Mouse (Mus musculus) heart, postnatal 0 days (tissue): ENCODE data around the gene C1rl. TPM values are rescaled to one million over a fixed set of nuclear protein-coding genes. Genes with fewer than 3 reads are reported as not detected.

Experiments used
- ATAC-seq: fragments of 200-750 bp; cut with Nextera tagmentation; 2 replicates; pipeline ENCODE4 v1.8.0; 2017; ENCODE audit warnings: low read depth, moderate number of reproducible peaks, moderate library complexity; ENCODE audit not compliant: insufficient read depth
- DNase-seq: peaks from one replicate; pipeline ENCODE4 v3.0.0-alpha.2; 2016; ENCODE audit warnings: low spot score
- H3K27ac ChIP-seq: fragments of 300-500 bp; sonication (generic); 2 replicates; pipeline ENCODE4 v1.5.1; 2014; ENCODE audit warnings: low read depth, mild to moderate bottlenecking
- H3K27me3 ChIP-seq: fragments of 300-500 bp; sonication (generic); 2 replicates; pipeline ENCODE4 v1.6.1; 2014; ENCODE audit warnings: low read length, mixed read lengths; ENCODE audit not compliant: control insufficient read depth, insufficient read depth
- H3K36me3 ChIP-seq: fragments of 300-500 bp; sonication (generic); replicated peaks from 2 replicates; pipeline ENCODE4 v1.6.1; 2014; ENCODE audit warnings: low read length, mixed read lengths; ENCODE audit not compliant: control insufficient read depth, insufficient read depth
- H3K4me1 ChIP-seq: fragments of 300-500 bp; sonication (generic); 2 replicates; pipeline ENCODE4 v1.6.1; 2014; ENCODE audit warnings: antibody characterized with exemption; ENCODE audit not compliant: control insufficient read depth, insufficient read depth
- H3K4me2 ChIP-seq: fragments of 300-500 bp; sonication (generic); 2 replicates; pipeline ENCODE4 v1.6.1; 2014; ENCODE audit warnings: low read depth, mild to moderate bottlenecking, low read length, moderate library complexity
- H3K4me3 ChIP-seq: fragments of 300-500 bp; sonication (generic); 2 replicates; pipeline ENCODE4 v1.5.1; 2014; ENCODE audit warnings: low read depth, low read length
- H3K9ac ChIP-seq: fragments of 300-500 bp; sonication (generic); replicated peaks from 2 replicates; pipeline ENCODE4 v1.6.1; 2014; ENCODE audit warnings: low read depth, low read length, mixed read lengths
- H3K9me3 ChIP-seq: fragments of 300-500 bp; sonication (generic); replicated peaks from 2 replicates; pipeline ENCODE4 v1.6.1; 2016; ENCODE audit warnings: low read length; ENCODE audit not compliant: control insufficient read depth
- CTCF ChIP-seq: IDR thresholded peaks from 2 replicates; pipeline ENCODE4 v1.5.1; 2016; ENCODE audit warnings: antibody characterized with exemption, control low read depth, low read depth
- EP300 ChIP-seq: IDR thresholded peaks from 2 replicates; pipeline ENCODE4 v1.6.1; 2016; ENCODE audit warnings: antibody characterized with exemption, low read depth
- WGBS: fragments of 180-500 bp; shearing (Covaris S2); extraction: QIAGEN DNeasy Blood & Tissue Kit; methylation state at CpG from one replicate; pipeline ENCODE4 v1.1.7; 2014; 5-methylcytosine and 5-hydroxymethylcytosine counted together
- polyA plus RNA-seq: library from polyadenylated mRNA; unstranded; fragments of >200 nt; fragmentation: Nextera tagmentation; extraction: Ambion mirVana; gene quantifications from 2 replicates; pipeline ENCODE4 v1.2.1, GENCODE M21; 2015
- total RNA-seq: library from RNA; depleted of rRNA; stranded (reverse); fragments of >200 nt; gene quantifications from 2 replicates; pipeline ENCODE4 v1.2.3, GENCODE M21; 2014; ENCODE audit warnings: low replicate concordance

Gene C1rl
- total and polyA plus RNA-seq, 2 experiments from 2014 or later: 0.46 to 0.48 TPM

DNA sequence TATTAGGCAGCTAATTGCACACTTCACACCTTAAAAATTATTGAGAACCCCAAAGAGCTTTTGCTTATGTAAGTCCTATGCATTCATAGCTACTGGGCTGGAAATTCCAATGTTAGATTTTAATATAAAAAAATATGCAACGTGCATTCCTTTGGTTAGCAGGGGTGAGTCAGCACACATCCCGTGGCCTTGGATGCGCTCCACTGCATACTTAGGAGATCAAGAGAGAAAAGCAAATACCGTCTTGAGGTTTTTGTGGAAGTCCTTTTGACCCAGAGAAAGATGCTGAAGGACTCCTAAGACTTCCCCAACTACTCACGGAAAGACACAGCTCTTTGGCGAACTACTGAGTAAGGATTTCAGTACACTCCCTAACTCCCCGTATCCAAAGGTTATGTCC lies 8.1 kb upstream of the C1rl start:
- no peak for DNase-seq
- H3K4me2 ChIP-seq: no peak overlapping the region
- H3K9ac ChIP-seq: no peak overlapping the region

DNA sequence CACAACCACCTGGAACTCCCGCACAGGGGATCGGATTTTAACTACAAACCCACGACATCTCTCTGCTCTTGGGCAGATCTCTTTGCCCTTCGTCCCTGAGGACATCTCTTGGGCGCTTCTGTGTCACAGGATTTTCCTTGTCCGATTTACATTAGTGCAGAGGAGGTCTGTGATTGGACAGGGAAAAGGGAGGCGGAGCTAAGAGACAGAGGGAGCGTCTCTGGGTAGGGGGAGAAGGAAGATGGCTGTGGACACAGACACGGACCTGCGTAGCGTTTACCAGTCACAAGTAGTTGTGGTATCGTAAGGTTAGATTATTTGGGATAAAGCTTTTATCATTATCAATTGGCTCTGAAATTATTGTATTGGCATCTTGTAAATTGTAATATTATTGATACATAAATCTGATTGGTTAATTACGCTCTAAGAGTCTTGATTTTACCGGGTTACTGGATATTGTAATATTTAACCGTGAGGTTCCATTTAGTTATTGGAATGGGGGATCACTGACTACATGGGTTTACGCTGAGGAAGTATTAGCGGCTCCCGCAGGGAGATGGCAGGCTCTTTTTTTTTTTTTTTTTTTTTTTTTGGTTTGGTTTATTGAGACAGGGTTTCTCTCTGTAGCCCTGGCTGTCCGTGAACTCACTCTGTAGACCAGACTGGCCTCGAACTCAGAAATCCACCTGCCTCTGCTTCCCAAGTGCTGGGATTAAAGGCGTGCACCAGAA lies 7.3 kb upstream of the C1rl start:
- WGBS: 30% methylated on average over 21 of the region's 21 CpGs
- H3K27ac ChIP-seq: no peak overlapping the region
- TF ChIP-seq CTCF (no peak), EP300 (no peak)
- ATAC-seq (no peak), DNase-seq (no peak)
- H3K9me3 ChIP-seq: no peaks in the 10 kb centered on the region
- H3K36me3 ChIP-seq: no peaks in the 10 kb centered on the region
- no peak overlapping the region for H3K9ac ChIP-seq
- 0 out of 2 replicates have a peak overlapping the region, but pooled peaks have one; percentile 3 for H3K4me2 ChIP-seq
- H3K4me3 ChIP-seq: no peak overlapping the region
- H3K27me3 ChIP-seq: no peaks in the 10 kb centered on the region
- H3K4me1 ChIP-seq: no peaks in the 10 kb centered on the region

More for the DNA sequence above, 8.1 kb upstream of the C1rl start:
- Histone ChIP-seq H3K27ac (no peak overlapping the region), H3K9me3 (no peaks in the 10 kb centered on the region), H3K4me1 (no peaks in the 10 kb centered on the region), H3K27me3 (no peaks in the 10 kb centered on the region), H3K4me3 (no peak overlapping the region), H3K36me3 (no peaks in the 10 kb centered on the region)
- TF ChIP-seq CTCF: no peak
- no peak for TF ChIP-seq EP300
- WGBS: 79% methylated on average over 7 of the region's 7 CpGs
- no peak for ATAC-seq

DNA sequence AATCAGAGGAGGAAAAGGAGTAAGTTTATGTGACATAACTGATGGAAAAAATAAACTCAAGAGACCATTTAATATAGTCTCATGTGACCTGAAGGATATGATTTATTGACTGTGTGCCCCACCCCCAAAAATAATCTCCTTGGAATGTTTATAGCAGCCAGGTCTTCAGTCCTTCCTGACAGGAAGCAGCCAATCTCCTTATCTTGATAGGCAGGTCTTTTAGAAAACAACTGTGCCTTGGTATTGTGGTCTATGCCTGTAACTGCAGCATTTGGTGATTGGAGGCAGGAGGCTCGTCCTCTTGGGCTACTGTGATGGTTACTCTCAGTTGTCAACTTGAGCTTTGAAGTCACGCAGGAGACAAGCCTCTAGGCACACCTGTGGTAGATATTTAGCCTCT lies 5.4 kb upstream of the C1rl start:
- H3K27ac ChIP-seq: no peak overlapping the region
- no peak overlapping the region for H3K4me2 ChIP-seq
- no peaks in the 10 kb centered on the region for H3K27me3 ChIP-seq
- H3K36me3 ChIP-seq: no peaks in the 10 kb centered on the region
- no peak overlapping the region for H3K9ac ChIP-seq
- no peaks in the 10 kb centered on the region for H3K9me3 ChIP-seq
- WGBS: 50% methylated on average over 2 of the region's 2 CpGs
- H3K4me3 ChIP-seq: no peak overlapping the region
- no peak for TF ChIP-seq CTCF
- TF ChIP-seq EP300: no peak
- DNase-seq (no peak), ATAC-seq (no peak)
- H3K4me1 ChIP-seq: no peaks in the 10 kb centered on the region

DNA sequence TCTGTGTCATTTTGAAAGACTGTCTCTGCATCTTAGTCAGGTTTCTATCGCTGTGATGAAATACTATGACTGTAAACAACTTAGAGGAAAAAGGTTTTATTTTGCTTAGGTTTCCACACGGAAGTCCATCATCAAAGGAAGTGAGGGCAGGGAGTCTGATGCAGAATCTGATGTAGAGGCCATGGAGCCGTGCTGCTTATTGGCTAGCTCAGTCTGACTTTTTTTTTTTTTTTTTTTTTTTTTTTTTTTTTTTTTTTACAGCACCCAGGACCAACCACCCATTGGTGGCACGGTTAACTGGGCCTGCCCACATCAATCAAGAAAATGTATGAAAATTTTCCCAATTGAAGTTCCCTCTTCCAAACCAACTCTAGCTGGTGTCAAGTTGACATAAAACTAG lies 4.0 kb upstream of the C1rl start:
- Histone ChIP-seq H3K9me3 (no peaks in the 10 kb centered on the region), H3K4me3 (no peak overlapping the region), H3K9ac (no peak overlapping the region), H3K27me3 (no peaks in the 10 kb centered on the region), H3K36me3 (no peaks in the 10 kb centered on the region), H3K4me2 (no peak overlapping the region), H3K27ac (no peak overlapping the region), H3K4me1 (no peaks in the 10 kb centered on the region)
- ATAC-seq: no peak
- no peak for DNase-seq
- no peak for TF ChIP-seq CTCF
- no peak for TF ChIP-seq EP300
- WGBS: 71% methylated on average over 4 of the region's 4 CpGs

DNA sequence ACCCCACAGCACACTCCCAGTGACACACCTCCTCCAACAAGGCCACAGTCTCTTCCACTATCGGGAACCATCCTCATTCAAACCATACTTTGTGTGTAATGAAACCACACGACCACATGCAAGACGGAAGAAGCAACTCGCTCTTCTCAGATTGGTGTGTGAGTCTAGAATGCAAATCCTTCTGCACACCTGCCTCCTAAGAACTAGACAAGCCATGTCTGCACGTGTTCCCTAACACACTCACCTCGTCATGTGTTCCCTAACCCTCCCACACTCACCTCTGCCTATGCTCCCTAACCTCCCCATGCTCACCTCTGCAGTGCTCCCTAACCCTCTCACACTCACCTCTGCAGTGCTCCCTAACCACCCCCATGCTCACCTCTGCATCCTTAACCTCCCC lies 1.5 kb upstream of the C1rl start:
- Histone ChIP-seq H3K36me3 (no peaks in the 10 kb centered on the region), H3K27ac (no peak overlapping the region), H3K27me3 (no peaks in the 10 kb centered on the region), H3K4me3 (no peak overlapping the region), H3K4me1 (no peaks in the 10 kb centered on the region), H3K9ac (no peak overlapping the region), H3K9me3 (no peaks in the 10 kb centered on the region), H3K4me2 (no peak overlapping the region)
- no peak for TF ChIP-seq CTCF
- no peak for TF ChIP-seq EP300
- no peak for ATAC-seq
- no peak for DNase-seq
- 66% methylated on average over 6 of the region's 6 CpGs for WGBS

DNA sequence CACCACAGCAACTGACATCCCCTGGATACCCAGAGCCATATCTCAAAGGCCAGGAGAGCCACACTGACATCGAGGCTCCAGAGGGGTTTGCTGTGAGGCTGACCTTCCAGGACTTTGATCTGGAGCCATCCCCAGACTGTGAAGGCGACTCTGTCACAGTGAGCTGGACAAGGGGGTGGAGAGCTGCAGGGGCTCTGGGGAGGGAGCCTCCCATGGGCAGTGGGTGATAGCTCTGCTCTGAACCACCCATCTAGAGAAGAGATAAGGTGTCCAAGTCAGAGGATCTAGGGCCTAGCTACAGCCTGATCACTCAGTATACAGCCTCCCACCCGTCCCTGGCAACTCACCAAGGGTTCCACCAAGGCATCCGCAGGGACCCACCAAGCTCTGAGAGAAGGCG lies 973 bp downstream of the C1rl start:
- H3K27ac ChIP-seq: 0 out of 2 replicates have a peak overlapping the region, but pooled peaks have one; percentile 7
- no peak for DNase-seq
- WGBS: 69% methylated on average over 5 of the region's 5 CpGs

More for the DNA sequence above, 973 bp downstream of the C1rl start:
- ATAC-seq: no peak
- Histone ChIP-seq H3K4me1 (no peaks in the 10 kb centered on the region), H3K9ac (no peak overlapping the region), H3K27me3 (no peaks in the 10 kb centered on the region), H3K9me3 (no peaks in the 10 kb centered on the region), H3K4me2 (no peak overlapping the region), H3K36me3 (no peaks in the 10 kb centered on the region), H3K4me3 (no peak overlapping the region)
- TF ChIP-seq EP300: no peak
- no peak for TF ChIP-seq CTCF
